Comparison of ENCODE assay signal across 28 mouse cellular contexts in genomic region chr8:108661486-108662093, GRCm38 (mm10).
DNase-seq lines count a peak whose midpoint lies in the region; ATAC-seq lines count a peak whose summit lies in the region.
"Had no signal": no experiment of that assay in that cellular context is flagged by ENCODE, and none has a peak within 500 bp of the region (broad histone marks: within the 10 kb centered on the region; RNA-seq: fewer than 3 reads in every experiment).

No protein-coding gene starts in this region.

- H3K27me3 ChIP-seq in heart, embryonic 13.5 days (replicated peaks) = no peaks in the 10 kb centered on the region
- no peaks in the 10 kb centered on the region for H3K27me3 ChIP-seq in embryonic facial prominence, embryonic 11.5 days (ENCODE audit: control insufficient read depth, insufficient read depth, low read length)
- H3K27me3 ChIP-seq in limb, embryonic 12.5 days = no peaks in the 10 kb centered on the region
- H3K27me3 ChIP-seq: embryonic facial prominence, embryonic 13.5 days; forebrain, embryonic 13.5 days; hindbrain, embryonic 13.5 days; kidney, embryonic 15.5 days; limb, embryonic 15.5 days; midbrain, embryonic 13.5 days; neural tube, embryonic 13.5 days had no signal

- no peaks in the 10 kb centered on the region for H3K36me3 ChIP-seq in heart, embryonic 13.5 days
- H3K36me3 ChIP-seq in embryonic facial prominence, embryonic 11.5 days (replicated peaks; ENCODE audit: control insufficient read depth, insufficient read depth, low read depth, low read length) = no peaks in the 10 kb centered on the region
- H3K36me3 ChIP-seq in limb, embryonic 12.5 days = no peaks in the 10 kb centered on the region
- H3K36me3 ChIP-seq: embryonic facial prominence, embryonic 13.5 days; hindbrain, embryonic 13.5 days; kidney, embryonic 15.5 days; limb, embryonic 15.5 days; midbrain, embryonic 13.5 days; neural tube, embryonic 13.5 days had no signal

- H3K9me3 ChIP-seq in heart, embryonic 13.5 days = no peaks in the 10 kb centered on the region
- H3K9me3 ChIP-seq in embryonic facial prominence, embryonic 11.5 days (replicated peaks; ENCODE audit: control insufficient read depth, low read length) = no peaks in the 10 kb centered on the region
- no peaks in the 10 kb centered on the region for H3K9me3 ChIP-seq in limb, embryonic 12.5 days
- H3K9me3 ChIP-seq: embryonic facial prominence, embryonic 13.5 days; forebrain, embryonic 13.5 days; hindbrain, embryonic 13.5 days; kidney, embryonic 15.5 days; limb, embryonic 15.5 days; midbrain, embryonic 13.5 days; neural tube, embryonic 13.5 days had no signal

- 0 out of 2 replicates have a peak overlapping the region, but pooled peaks have one; percentile 25 for H3K9ac ChIP-seq in heart, embryonic 13.5 days
- no peak overlapping the region for H3K9ac ChIP-seq in embryonic facial prominence, embryonic 11.5 days (replicated peaks; ENCODE audit: low read length)
- no peak overlapping the region for H3K9ac ChIP-seq in limb, embryonic 12.5 days (replicated peaks)
- H3K9ac ChIP-seq: embryonic facial prominence, embryonic 13.5 days; forebrain, embryonic 13.5 days; hindbrain, embryonic 13.5 days; kidney, embryonic 15.5 days; limb, embryonic 15.5 days; liver, embryonic 14.5 days; midbrain, embryonic 13.5 days; neural tube, embryonic 13.5 days had no signal

- 37% methylated on average over 5 of the region's 5 CpGs for WGBS in heart, embryonic 13.5 days
- 20% methylated on average over 5 of the region's 5 CpGs for WGBS in embryonic facial prominence, embryonic 11.5 days
- WGBS in limb, embryonic 12.5 days = 12% methylated on average over 5 of the region's 5 CpGs

- ATAC-seq in heart, embryonic 13.5 days (ENCODE audit: extremely low read depth, insufficient number of reproducible peaks, low FRiP score, low TSS enrichment) = no peak
- no peak for ATAC-seq in embryonic facial prominence, embryonic 11.5 days (replicated peaks; ENCODE audit: insufficient number of reproducible peaks, low FRiP score, low TSS enrichment, low read depth)
- 0 out of 2 replicates have a peak, but pooled peaks have one; percentile 52 for ATAC-seq in limb, embryonic 12.5 days (ENCODE audit: insufficient number of reproducible peaks, insufficient read depth, low FRiP score, low TSS enrichment, low read depth)
- ATAC-seq: CD4-positive, CD25-positive, alpha-beta regulatory T cell, adult 4 months; forebrain, embryonic 13.5 days; intestine, postnatal 0 days; midbrain, embryonic 13.5 days had no signal

- H3K4me1 ChIP-seq in heart, embryonic 13.5 days = no peaks in the 10 kb centered on the region
- peaks cover 4% of the 10 kb centered on the region; the same call in 1 of the 2 replicates for H3K4me1 ChIP-seq in embryonic facial prominence, embryonic 11.5 days (ENCODE audit: control insufficient read depth, insufficient read depth, low read length)
- H3K4me1 ChIP-seq in limb, embryonic 12.5 days (replicated peaks) = peaks cover 29% of the 10 kb centered on the region
- H3K4me1 ChIP-seq: forebrain, embryonic 13.5 days; hindbrain, embryonic 13.5 days; midbrain, embryonic 13.5 days had no signal

- intact Hi-C loops in left cerebral cortex, postnatal 10 days (cut with DNase I) = no loop called here

- DNase-seq in heart, adult 8-10 months (ENCODE audit: low spot score) = no peak
- DNase-seq in embryo, embryonic 10.5 days (ENCODE audit: low spot score) = peak; percentile 29
- DNase-seq in embryonic facial prominence, embryonic 11.5 days (ENCODE audit: low spot score) = peak; percentile 42
- DNase-seq in thymus, adult 18-20 months = no peak
- no peak for DNase-seq in left cerebral cortex, postnatal 10 days (ENCODE audit: extremely low spot score in 1 of 2, low spot score in 2 of 2)
- DNase-seq: adrenal gland, postnatal 25 days; cerebellum, adult 11-12 months; cerebellum, adult 9-11 months; gastrocnemius, adult 2 months; gastrocnemius, postnatal 36 days; heart, adult 2 months; kidney, postnatal 4 days; lung, adult 2 months; lung, postnatal 10 days had no signal

- H3K4me3 ChIP-seq in heart, embryonic 13.5 days = no peak overlapping the region
- H3K4me3 ChIP-seq in embryonic facial prominence, embryonic 11.5 days (ENCODE audit: low read depth, low read length) = no peak overlapping the region
- no peak overlapping the region for H3K4me3 ChIP-seq in limb, embryonic 12.5 days (replicated peaks)
- H3K4me3 ChIP-seq: embryonic facial prominence, embryonic 13.5 days; erythroblast, embryonic 14.5 days; forebrain, embryonic 13.5 days; gastrocnemius, adult 2 months; heart, adult 2 months; hindbrain, embryonic 13.5 days; kidney, embryonic 15.5 days; limb, embryonic 15.5 days; midbrain, embryonic 13.5 days; neural tube, embryonic 13.5 days had no signal

- no peak overlapping the region for H3K4me2 ChIP-seq in heart, embryonic 13.5 days
- no peak overlapping the region for H3K4me2 ChIP-seq in embryonic facial prominence, embryonic 11.5 days (ENCODE audit: low read depth, low read length)
- no peak overlapping the region for H3K4me2 ChIP-seq in limb, embryonic 12.5 days
- H3K4me2 ChIP-seq: embryonic facial prominence, embryonic 13.5 days; forebrain, embryonic 13.5 days; hindbrain, embryonic 13.5 days; kidney, embryonic 15.5 days; limb, embryonic 15.5 days; midbrain, embryonic 13.5 days; neural tube, embryonic 13.5 days had no signal

- no peak overlapping the region for H3K27ac ChIP-seq in heart, embryonic 13.5 days (replicated peaks)
- no peak overlapping the region for H3K27ac ChIP-seq in embryonic facial prominence, embryonic 11.5 days (replicated peaks; ENCODE audit: low read depth, low read length)
- H3K27ac ChIP-seq in limb, embryonic 12.5 days = peak overlapping the region; percentile 64; the same call in 1 of the 2 replicates
- H3K27ac ChIP-seq: embryonic facial prominence, embryonic 13.5 days; forebrain, embryonic 13.5 days; gastrocnemius, adult 2 months; heart, adult 2 months; hindbrain, embryonic 13.5 days; kidney, embryonic 15.5 days; limb, embryonic 15.5 days; liver, embryonic 14.5 days; macrophage; midbrain, embryonic 13.5 days; neural tube, embryonic 13.5 days had no signal

Comparison
In these comparisons a context has a peak if more than half of its experiments do, and no peak if none do; other contexts are left out.
1. DNase-seq: peak in embryo, embryonic 10.5 days (single experiment) and embryonic facial prominence, embryonic 11.5 days (single experiment); none in heart, adult 8-10 months (single experiment), thymus, adult 18-20 months (0 of 2) and left cerebral cortex, postnatal 10 days (0 of 2).